Mouse (Mus musculus) heart, adult 2 months (tissue): ENCODE measurements at regions not wholly inside any gene's neighbourhood (a gene's known extent, or its start where the extent isn't known, plus 50 kb on each side); places are given as distances from the start of the nearest gene placed in this dataset.

ENCODE experiments used
- CTCF ChIP-seq: fragments of 200-600 bp; IDR thresholded peaks from 2 replicates; pipeline ENCODE4 v1.8.1; 2022; ENCODE audit warnings: antibody characterized with exemption, mild to moderate bottlenecking, moderate library complexity
- POLR2A ChIP-seq: fragments of 200-500 bp; IDR thresholded peaks from 2 replicates; pipeline ENCODE4 v1.6.1; 2011; ENCODE audit warnings: mild to moderate bottlenecking, low read depth, low read length, control low read depth; ENCODE audit not compliant: insufficient read depth

DNA sequence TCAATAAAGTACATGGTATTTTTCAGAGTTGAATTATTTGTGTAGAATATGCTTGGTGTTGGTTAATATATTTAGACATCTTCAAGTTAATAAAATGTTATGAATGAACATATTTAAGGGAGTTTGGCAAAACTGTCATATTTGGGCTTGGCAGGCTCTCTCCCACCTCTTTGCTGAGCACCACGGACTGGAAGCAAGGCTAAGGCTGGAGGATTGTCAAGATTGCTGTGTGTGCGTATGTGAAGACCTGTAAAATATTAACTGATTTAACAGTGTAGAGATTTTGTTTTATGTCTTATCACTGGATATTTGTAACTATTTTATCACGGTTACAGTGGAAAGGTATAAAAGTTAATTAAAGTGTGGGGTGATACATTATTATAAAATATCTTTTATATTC lies 363.3 kb downstream of the Casp12 start:
- TF ChIP-seq CTCF (no peak), POLR2A (no peak)
